Mouse (Mus musculus): Measurements from ENCODE around the gene Lasp1.
"Not testable (repeated sequence)": the region's sequence is repeated elsewhere in the genome, so short reads cannot be mapped to it uniquely, and the experiment has no call there.

Lasp1 gene

DNA sequence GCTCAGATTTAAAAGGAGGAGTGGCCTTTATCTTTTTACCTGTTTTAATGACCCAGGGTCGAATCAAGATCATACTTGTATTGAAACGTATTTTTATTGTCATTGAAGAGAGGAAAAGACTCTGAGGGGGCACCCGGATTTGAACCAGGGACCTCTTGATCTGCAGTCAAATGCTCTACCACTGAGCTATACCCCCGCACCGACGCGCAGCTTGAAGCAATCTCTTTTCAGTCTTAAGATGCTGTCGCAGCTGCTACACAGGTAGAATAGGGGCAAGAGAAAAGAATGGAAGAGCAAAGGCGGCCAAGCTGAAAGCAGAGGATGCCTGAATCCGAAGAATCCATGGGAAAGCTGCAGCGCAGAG is at the start of gene Lasp1:
TSS of gene Lasp1 (plus strand) at position 219 of the 364 bp plus-strand sequence.
- peak; percentile 92 to 98 for DNase-seq (ENCODE audit: inconsistent age in 2 of 2, low spot score in 1 of 2)

DNA sequence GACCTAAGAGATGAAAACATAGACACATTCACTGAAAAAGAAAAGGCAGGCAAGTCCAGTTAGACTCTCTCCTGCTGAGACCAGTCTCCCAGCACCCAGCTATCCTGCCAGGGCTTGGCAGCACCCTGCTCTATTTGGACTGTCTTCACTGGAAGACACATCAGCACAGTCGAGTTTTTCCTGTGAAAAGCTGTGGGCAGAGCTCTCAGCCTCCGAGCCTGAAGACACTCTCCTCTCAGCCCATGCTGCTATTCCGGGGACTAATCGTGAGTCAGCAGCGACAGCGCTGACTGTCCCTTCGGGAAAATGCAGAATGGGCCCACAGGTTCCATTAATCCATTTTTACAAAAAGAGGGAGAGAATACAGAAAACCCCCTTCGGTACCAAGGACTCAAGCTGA is 45.5 kb upstream of the Lasp1 start:
- no peak for DNase-seq (ENCODE audit: inconsistent age in 2 of 2, low spot score in 1 of 2)

DNA sequence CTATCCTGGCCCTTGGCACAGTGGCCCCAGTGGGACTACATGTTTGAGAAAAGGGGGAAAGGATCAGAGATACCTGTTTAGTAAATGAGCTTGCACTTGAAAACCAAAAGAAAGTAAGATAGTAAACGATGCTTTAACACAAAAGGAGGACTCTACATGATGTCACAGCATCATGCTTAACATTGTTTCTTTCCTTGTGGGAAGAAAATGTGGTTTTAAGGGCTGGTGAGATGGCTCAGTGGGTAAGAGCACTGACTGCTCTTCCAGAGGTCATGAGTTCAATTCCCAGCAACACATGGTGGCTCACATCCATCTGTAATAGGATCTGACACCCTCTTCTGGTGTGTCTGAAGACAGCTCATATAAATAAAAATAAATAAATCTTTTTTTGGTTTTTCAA is 40.7 kb upstream of the Lasp1 start:
- no peak for DNase-seq (ENCODE audit: inconsistent age in 2 of 2, low spot score in 1 of 2)

- no peak for DNase-seq (ENCODE audit: inconsistent age in 2 of 2, low spot score in 1 of 2)
These were observed 39.9 kb upstream of the Lasp1 start for GRCm38 (mm10) chr11:97758942-97759341.

GRCm38 (mm10) chr11:97761638-97762037 is 37.2 kb upstream of the Lasp1 start:
- DNase-seq (ENCODE audit: inconsistent age in 2 of 2, low spot score in 1 of 2) = no peak

DNA sequence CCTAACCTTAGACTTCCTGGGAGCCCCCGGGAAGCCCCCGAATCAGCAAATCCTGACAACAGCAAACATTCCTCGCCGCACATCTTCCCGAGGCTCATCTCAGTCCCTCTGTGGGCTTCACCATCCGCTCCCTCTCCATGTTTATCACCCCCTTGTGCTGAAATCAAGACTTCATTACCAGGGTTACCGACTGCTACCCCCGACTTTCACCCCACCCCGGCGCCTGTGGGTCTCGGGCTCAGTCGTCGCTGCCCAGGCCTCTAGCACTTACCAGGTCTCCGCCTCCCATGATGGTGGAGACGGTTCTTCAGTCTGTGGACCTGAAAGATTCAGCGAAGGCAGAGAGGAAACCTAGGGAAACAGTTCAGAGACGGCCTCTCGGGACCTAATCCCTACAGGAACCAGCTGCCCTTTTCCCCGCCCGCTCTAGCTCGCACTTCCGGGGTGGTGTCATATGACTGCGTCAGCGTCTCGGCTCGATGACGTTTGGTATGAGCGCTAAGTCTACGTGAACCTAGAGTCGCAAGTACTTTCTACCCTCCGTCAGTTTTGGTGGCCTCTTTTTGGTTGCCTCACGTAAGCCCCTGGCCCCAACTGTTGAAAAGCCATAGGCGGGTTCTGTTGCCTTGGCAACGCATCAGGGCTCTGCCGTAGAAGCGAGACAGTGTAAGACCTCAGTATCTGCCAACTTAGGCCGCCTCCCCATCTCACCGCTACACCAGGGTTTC is 32.5 kb upstream of the Lasp1 start, which contains the start of gene Cwc25:
TSS of gene Cwc25 (minus strand) at position 403 of the 728 bp plus-strand sequence.
- peak; percentile 95 to 99 for DNase-seq (ENCODE audit: inconsistent age in 2 of 2, low spot score in 1 of 2)

DNA sequence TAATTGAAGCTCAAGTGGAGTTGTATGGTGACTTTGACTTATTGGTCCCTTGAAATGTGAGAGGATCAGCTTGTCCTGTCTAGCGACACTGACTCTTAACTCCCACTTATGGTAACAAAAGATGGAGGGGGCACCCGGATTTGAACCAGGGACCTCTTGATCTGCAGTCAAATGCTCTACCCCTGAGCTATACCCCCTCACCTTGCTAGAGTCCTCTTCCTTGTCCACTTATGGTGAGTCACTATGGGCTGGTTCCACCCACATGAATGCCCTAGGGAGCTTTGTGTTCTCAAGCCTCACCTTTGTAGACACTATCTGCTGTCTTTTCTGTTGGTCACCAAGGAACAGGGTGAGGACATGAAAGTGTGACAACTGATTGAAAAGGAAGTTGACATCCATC is 29.1 kb upstream of the Lasp1 start:
- peak; percentile 27 to 72 for DNase-seq (ENCODE audit: inconsistent age in 2 of 2, low spot score in 1 of 2)

DNA sequence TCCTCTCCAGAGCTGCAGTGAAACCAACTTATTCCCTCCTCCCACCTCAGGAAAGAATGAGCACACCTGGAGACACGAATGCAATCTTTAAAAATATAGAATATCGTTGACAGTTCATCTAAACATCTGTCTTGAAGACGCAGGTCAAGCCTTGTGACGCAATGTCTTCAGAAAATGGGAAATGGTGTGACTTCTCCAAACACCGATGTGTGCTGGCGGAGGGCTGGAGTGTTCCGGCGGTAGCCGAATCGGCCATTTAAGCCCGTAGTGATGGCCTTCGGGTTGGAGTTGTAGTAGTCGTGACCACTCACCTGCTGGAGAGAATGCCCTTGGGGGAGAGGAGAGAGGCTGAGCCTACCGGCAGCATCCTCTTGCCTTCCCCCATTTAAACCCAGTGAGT is 27.4 kb upstream of the Lasp1 start:
- DNase-seq (ENCODE audit: inconsistent age in 2 of 2, low spot score in 1 of 2) = peak in 1 of 2 experiments; percentile 17

GRCm38 (mm10) chr11:97775186-97775585 is 23.6 kb upstream of the Lasp1 start:
- no peak for DNase-seq (ENCODE audit: inconsistent age in 2 of 2, low spot score in 1 of 2)

- no peak for DNase-seq (ENCODE audit: inconsistent age in 2 of 2, low spot score in 1 of 2)
These were observed 22.8 kb upstream of the Lasp1 start, which contains the start of gene 1700001P01Rik for GRCm38 (mm10) chr11:97775808-97776496. TSS of gene 1700001P01Rik (minus strand) at chr11:97775918.

DNA sequence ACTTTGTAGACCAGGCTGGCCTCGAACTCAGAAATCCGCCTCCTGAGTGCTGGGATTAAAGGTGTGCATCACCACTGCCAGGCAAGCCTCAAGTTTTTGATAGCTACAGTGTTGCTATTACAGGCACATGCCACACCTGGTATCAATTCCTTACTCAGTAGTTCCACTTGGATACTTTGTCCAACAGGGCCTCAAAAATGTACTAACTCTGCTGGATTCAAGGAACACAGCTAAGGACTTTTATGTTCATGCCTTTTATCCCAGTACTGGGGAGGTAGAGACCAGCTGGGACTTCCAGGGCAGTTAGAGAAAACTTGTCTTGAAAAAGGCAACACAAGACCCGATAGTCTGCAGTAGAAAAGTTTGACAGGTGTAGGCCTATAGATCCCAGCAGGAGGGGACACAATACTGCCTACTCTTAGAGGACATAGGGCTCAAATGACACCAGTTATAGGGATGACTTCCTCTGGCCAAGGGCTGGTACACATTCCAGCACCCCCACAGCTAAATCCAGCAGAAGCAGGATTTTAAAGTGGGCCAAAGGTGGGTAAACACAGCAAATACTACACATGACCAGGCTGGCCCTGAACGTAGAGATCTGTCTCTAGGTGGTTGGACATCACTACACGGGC is 22.2 kb upstream of the Lasp1 start:
- DNase-seq (ENCODE audit: inconsistent age in 2 of 2, low spot score in 1 of 2) = no peak

DNA sequence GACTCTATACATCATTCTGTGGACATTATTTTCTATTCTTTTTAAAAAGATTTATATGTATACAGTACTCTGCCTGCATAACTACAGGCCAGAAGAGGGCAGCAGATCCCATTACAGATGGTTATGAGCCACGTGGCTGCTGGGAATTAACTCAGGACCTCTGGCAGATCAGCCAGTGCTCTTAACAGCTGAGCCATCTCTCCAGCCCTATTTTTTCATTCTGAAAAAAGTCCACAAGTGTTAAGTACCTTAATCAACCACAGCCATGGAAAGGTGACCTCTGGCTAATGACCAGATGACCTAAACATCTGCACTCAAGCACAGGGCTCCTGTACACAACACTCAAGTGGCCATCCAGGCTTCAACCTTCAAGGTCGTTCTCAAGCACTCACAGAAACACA is 21.7 kb upstream of the Lasp1 start:
- DNase-seq (ENCODE audit: inconsistent age in 2 of 2, low spot score in 1 of 2) = peak in 1 of 2 experiments; percentile 64

- DNase-seq (ENCODE audit: inconsistent age in 2 of 2, low spot score in 1 of 2) = no peak
These were observed 19.9 kb upstream of the Lasp1 start for GRCm38 (mm10) chr11:97778918-97779317.

DNA sequence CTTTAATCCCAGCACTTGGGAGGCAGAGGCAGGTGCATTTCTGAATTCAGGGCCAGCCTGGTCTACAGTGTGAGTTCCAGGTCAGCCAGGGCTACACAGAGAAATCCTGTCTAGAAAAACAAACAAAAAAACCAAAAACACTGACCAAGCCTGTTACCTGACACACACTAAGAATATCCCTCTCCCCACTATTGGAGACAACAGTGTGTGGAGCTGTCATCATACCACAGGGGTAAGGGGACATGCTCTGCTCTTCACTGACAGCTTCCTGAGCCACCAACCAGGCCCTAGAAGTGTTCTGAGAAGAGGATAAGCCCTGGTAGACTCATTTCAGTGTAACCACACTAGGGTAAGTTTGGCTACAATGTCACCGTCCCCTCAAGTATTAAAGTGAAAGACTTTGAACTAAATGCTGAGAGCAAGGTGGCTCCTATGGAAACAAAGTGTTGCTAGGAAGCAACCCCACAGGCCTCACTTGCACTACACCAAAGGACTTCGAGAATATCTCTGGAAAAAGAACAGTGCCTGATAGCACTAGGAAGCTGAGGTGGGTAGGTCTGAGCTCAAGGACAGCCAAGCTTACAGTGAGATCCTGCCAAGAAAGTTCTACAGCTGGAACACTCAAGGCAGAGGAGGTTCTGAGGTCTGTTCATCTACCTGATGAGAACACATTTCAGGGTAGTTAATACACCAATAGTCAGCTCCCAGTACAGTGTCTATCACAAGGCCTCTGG is 18.7 kb upstream of the Lasp1 start:
- peak in 1 of 2 experiments; percentile 41 for DNase-seq (ENCODE audit: inconsistent age in 2 of 2, low spot score in 1 of 2)

- no peak for DNase-seq (ENCODE audit: inconsistent age in 2 of 2, low spot score in 1 of 2)
These were observed 17.3 kb upstream of the Lasp1 start for GRCm38 (mm10) chr11:97781478-97781831.

GRCm38 (mm10) chr11:97781832-97782563 is 16.8 kb upstream of the Lasp1 start, which contains the start of gene Rpl23:
TSS of gene Rpl23 (minus strand) at chr11:97782437.
- peak; percentile 98 to 100 for DNase-seq (ENCODE audit: inconsistent age in 2 of 2, low spot score in 1 of 2)

- no peak for DNase-seq (ENCODE audit: inconsistent age in 2 of 2, low spot score in 1 of 2)
These were observed 16.3 kb upstream of the Lasp1 start for GRCm38 (mm10) chr11:97782564-97782895.

DNA sequence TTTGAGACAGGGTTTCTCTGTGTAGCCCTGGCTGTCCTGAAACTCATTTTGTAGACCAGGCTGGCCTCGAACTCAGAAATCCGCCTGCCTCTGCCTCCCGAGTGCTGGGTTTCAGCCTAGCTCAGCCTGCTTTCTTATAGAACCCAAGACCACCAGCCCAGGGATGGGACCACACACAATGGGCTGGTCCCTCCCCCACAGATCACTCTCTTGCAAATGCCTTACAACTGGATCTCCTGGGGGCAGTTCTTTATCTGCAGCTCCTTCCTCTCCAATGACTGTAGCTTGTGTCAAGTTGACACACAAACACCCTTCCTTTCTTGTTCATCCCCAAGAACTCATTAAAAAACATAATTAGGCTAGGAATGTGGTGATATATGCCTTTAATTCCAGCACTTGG is 10.8 kb upstream of the Lasp1 start:
- DNase-seq (ENCODE audit: inconsistent age in 2 of 2, low spot score in 1 of 2) = no peak

DNA sequence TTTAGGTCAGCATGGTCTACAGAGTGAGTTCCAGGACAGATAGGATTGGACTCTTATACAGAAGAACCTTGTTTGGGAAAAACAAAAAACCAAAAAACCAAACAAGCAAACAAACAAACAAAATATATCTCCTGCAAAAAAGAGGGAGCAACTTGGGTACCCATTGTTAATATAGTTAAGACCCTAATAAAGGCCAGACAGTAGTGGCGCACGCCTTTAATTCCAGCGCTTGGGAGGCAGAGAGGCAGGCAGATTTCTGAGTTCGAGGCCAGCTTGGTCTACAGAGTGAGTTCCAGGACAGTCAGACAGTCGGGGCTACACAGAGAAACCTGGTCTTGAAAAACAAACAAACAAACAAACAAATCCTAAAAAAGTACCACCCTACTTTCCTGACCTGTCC is 9.1 kb upstream of the Lasp1 start:
- DNase-seq (ENCODE audit: inconsistent age in 2 of 2, low spot score in 1 of 2) = no peak

GRCm38 (mm10) chr11:97790778-97791438 is 7.9 kb upstream of the Lasp1 start:
- not testable (repeated sequence) for DNase-seq (ENCODE audit: inconsistent age in 2 of 2, low spot score in 1 of 2)
